Mouse (Mus musculus): ENCODE data around the gene Casq1. TPM values are rescaled to one million over a fixed set of nuclear protein-coding genes. Genes with fewer than 3 reads are reported as not detected.
A peak's percentile ranks its signal among the peaks of the same experiment; 100 is the strongest.

Casq1 gene
- polyA plus RNA-seq, 1 experiment: 2.9 TPM

- Histone ChIP-seq H3K27ac (ENCODE audit: insufficient read depth, low read length) (no peak overlapping the region), H3K4me1 (ENCODE audit: control insufficient read depth, insufficient read depth, low read length) (no peaks in the 10 kb centered on the region), H3K4me3 (ENCODE audit: insufficient read depth, low read length) (no peak overlapping the region)
- no peak for TF ChIP-seq POLR2A (IDR thresholded peaks at IDR 0.05; ENCODE audit: extremely low read depth, insufficient read depth, low read length)
- TF ChIP-seq CTCF (IDR thresholded peaks at IDR 0.05; ENCODE audit: extremely low read depth, insufficient read depth, low read length): no peak
These were observed 51.8 kb downstream of the Casq1 start for GRCm38 (mm10) chr1:172167911-172168310.

GRCm38 (mm10) chr1:172162959-172163358 lies 56.7 kb downstream of the Casq1 start:
- Histone ChIP-seq H3K4me1 (ENCODE audit: control insufficient read depth, insufficient read depth, low read length) (peaks cover 4% of the 10 kb centered on the region), H3K4me3 (ENCODE audit: insufficient read depth, low read length) (no peak overlapping the region), H3K27ac (ENCODE audit: insufficient read depth, low read length) (no peak overlapping the region)
- no peak for TF ChIP-seq CTCF (IDR thresholded peaks at IDR 0.05; ENCODE audit: extremely low read depth, insufficient read depth, low read length)

- Histone ChIP-seq H3K4me3 (ENCODE audit: insufficient read depth, low read length) (no peak overlapping the region), H3K27ac (ENCODE audit: insufficient read depth, low read length) (no peak overlapping the region), H3K4me1 (ENCODE audit: control insufficient read depth, insufficient read depth, low read length) (peaks cover 4% of the 10 kb centered on the region)
- TF ChIP-seq CTCF (IDR thresholded peaks at IDR 0.05; ENCODE audit: extremely low read depth, insufficient read depth, low read length): peak; percentile 44; the same call in 1 of the 2 replicates
- TF ChIP-seq POLR2A (IDR thresholded peaks at IDR 0.05; ENCODE audit: extremely low read depth, insufficient read depth, low read length): no peak
These were observed 57.7 kb downstream of the Casq1 start for GRCm38 (mm10) chr1:172162009-172162408.

- Histone ChIP-seq H3K4me3 (ENCODE audit: insufficient read depth, low read length) (no peak overlapping the region), H3K27ac (ENCODE audit: insufficient read depth, low read length) (no peak overlapping the region), H3K4me1 (ENCODE audit: control insufficient read depth, insufficient read depth, low read length) (peaks cover 4% of the 10 kb centered on the region)
- TF ChIP-seq CTCF (IDR thresholded peaks at IDR 0.05; ENCODE audit: extremely low read depth, insufficient read depth, low read length): no peak
- no peak for TF ChIP-seq POLR2A (IDR thresholded peaks at IDR 0.05; ENCODE audit: extremely low read depth, insufficient read depth, low read length)
These were observed 59.2 kb downstream of the Casq1 start for GRCm38 (mm10) chr1:172160508-172160907.

- H3K4me3 ChIP-seq (ENCODE audit: insufficient read depth, low read length): no peak overlapping the region
- H3K27ac ChIP-seq (ENCODE audit: insufficient read depth, low read length): no peak overlapping the region
- H3K4me1 ChIP-seq (ENCODE audit: control insufficient read depth, insufficient read depth, low read length): peaks cover 4% of the 10 kb centered on the region
- TF ChIP-seq POLR2A (IDR thresholded peaks at IDR 0.05; ENCODE audit: extremely low read depth, insufficient read depth, low read length) (no peak), CTCF (IDR thresholded peaks at IDR 0.05; ENCODE audit: extremely low read depth, insufficient read depth, low read length) (no peak)
These were observed 59.7 kb downstream of the Casq1 start for GRCm38 (mm10) chr1:172159970-172160369.

Other genes starting within 250 kb of the Casq1 start
- gene Vangl2, start 191.4 kb downstream of the Casq1 start, polyA plus RNA-seq (2012; rRNA removed): 7.5 and 8.7 TPM in 2 replicates
- 0.52 and 0.57 TPM in 2 replicates for gene Nhlh1, start 162.3 kb downstream of the Casq1 start, polyA plus RNA-seq (2012; rRNA removed)
- 104 and 105 TPM in 2 replicates for gene Copa, start 137.3 kb downstream of the Casq1 start, polyA plus RNA-seq (2012; rRNA removed)
- gene Ncstn, start 137.1 kb downstream of the Casq1 start, polyA plus RNA-seq (2012; rRNA removed): 89.5 and 90.6 TPM in 2 replicates
- 85.8 and 87.6 TPM in 2 replicates for gene Pex19, start 93.1 kb downstream of the Casq1 start, polyA plus RNA-seq (2012; rRNA removed)
- 99.6 and 106 TPM in 2 replicates for gene Dcaf8, start 71.8 kb downstream of the Casq1 start, polyA plus RNA-seq (2012; rRNA removed)
- gene Pea15a, start 13.1 kb downstream of the Casq1 start, polyA plus RNA-seq (2012; rRNA removed): 530 and 543 TPM in 2 replicates
- gene Atp1a4, start 38.5 kb upstream of the Casq1 start, polyA plus RNA-seq (2012; rRNA removed): not detected in 2 replicates
- 318 and 326 TPM in 2 replicates for gene Igsf8, start 41.8 kb upstream of the Casq1 start, polyA plus RNA-seq (2012; rRNA removed)
- gene Atp1a2, start 78.2 kb upstream of the Casq1 start, polyA plus RNA-seq (2012; rRNA removed): 534 and 567 TPM in 2 replicates
- gene Kcnj9, start 109.5 kb upstream of the Casq1 start, polyA plus RNA-seq (2012; rRNA removed): 169 and 180 TPM in 2 replicates
- 96.8 and 102 TPM in 2 replicates for gene Kcnj10, start 121.3 kb upstream of the Casq1 start, polyA plus RNA-seq (2012; rRNA removed)
- gene Pigm, start 156.7 kb upstream of the Casq1 start, polyA plus RNA-seq (2012; rRNA removed): 6.5 TPM in 2 replicates